ENCODE assay signal across 17 mouse cellular contexts in the genomic region with DNA sequence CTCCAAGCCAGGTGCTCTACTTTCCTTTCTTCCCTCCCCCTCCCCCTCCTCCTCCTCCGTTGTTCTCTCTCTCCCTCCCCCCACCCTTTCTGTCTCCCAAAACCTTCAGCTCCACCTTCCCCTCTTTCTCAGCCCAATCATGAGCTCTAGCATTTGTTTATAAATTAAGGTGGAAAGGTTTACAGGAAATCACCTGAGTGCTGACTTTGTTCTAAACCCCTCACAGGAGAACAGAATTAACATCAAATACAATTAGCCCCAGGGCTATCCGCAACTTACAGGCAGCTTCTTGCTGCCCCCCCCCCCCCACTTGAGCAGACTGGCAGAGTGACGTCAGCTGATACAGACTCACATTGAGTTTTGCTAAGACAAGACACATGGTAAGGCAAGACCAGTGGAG.
"Had no signal": no experiment of that assay in that cellular context is flagged by ENCODE, and none has a peak within 500 bp of the region (broad histone marks: within the 10 kb centered on the region; RNA-seq: fewer than 3 reads in every experiment).

No protein-coding gene starts in this region.

- ATAC-seq: liver, postnatal 0 days; lung, postnatal 0 days; midbrain, embryonic 13.5 days; midbrain, embryonic 16.5 days had no signal

- H3K36me3 ChIP-seq: midbrain, embryonic 13.5 days had no signal

- H3K4me3 ChIP-seq: limb, embryonic 12.5 days; limb, embryonic 15.5 days; midbrain, embryonic 13.5 days; myocyte; neural tube, embryonic 13.5 days had no signal

- H3K27ac ChIP-seq: limb, embryonic 12.5 days; limb, embryonic 15.5 days; liver, embryonic 14.5 days; macrophage; midbrain, embryonic 13.5 days; neural tube, embryonic 13.5 days had no signal

- H3K9me3 ChIP-seq: limb, embryonic 12.5 days; limb, embryonic 15.5 days; midbrain, embryonic 13.5 days; neural tube, embryonic 13.5 days had no signal

- H3K27me3 ChIP-seq: limb, embryonic 12.5 days; limb, embryonic 15.5 days; midbrain, embryonic 13.5 days; neural tube, embryonic 13.5 days had no signal

- H3K9ac ChIP-seq: limb, embryonic 12.5 days; limb, embryonic 15.5 days; liver, embryonic 14.5 days; liver, postnatal 0 days; lung, embryonic 14.5 days; midbrain, embryonic 13.5 days; neural tube, embryonic 13.5 days had no signal

- DNase-seq: kidney, postnatal 14 days; kidney, postnatal 4 days; left cerebral cortex, postnatal 4 days; liver, postnatal 0 days; lung, embryonic 14.5 days; thymus, adult 18-20 months; thymus, postnatal 36 days had no signal

- H3K4me2 ChIP-seq: limb, embryonic 12.5 days; limb, embryonic 15.5 days; liver, embryonic 11.5 days; lung, embryonic 14.5 days; midbrain, embryonic 13.5 days; neural tube, embryonic 13.5 days had no signal

- H3K4me1 ChIP-seq: limb, embryonic 12.5 days; midbrain, embryonic 13.5 days had no signal
